Comparison of ENCODE assay signal across 7 mouse cellular contexts in the genomic region with DNA sequence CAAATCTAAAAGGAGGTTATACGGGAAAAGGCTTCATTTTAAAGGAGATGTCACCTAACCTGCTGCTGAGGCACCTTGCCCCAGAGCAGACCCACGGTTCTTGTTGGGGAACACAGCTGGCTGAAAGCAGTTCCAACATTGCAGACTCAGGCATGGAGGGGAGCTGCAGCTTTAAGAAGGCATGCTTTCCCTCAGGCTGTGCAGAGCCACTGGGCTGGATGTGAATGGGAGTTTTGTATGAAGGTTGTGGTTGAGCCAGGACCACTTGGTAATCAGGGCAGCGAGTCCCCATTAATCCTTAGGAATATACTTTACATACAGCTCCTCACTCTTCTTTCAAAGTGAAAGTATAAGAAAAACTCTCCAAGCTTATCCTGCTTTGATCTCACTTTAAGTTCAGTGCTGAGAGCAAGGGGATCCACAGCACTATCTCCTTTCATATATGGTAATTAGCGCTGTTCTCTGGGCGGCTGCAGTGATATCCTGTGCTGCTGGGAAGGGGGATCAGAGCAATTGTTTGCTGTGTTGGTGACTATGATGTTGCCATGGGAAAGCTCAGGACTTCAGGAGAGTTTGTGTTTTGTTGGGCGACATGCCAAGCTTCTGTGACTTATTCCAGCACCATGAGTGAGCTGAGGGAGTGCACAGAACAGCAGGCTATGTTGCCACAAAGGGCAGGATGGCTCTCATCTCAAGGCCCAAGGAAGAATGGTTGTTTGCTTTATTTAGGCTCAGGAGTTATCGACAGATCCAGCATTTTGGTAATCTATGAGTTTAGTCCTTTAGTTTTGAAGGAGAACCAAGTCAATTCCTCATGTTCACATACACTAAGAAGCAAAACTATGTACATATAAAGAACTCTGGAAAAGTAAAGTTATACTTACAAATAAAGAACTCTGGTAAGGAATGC. TPM values are rescaled to one million over a fixed set of nuclear protein-coding genes. Genes with fewer than 3 reads are reported as not detected.
DNase-seq lines count a peak whose midpoint lies in the region.

No protein-coding gene starts in this region.

- intact Hi-C loops in gastrocnemius, postnatal 14 days (cut with DNase I; ENCODE audit: low total_unique reads) = no loop called here

- DNase-seq in adrenal gland, adult 8-10 months = peak; percentile 61
- DNase-seq in embryo, embryonic 10 days (ENCODE audit: low spot score) = peak; percentile 65
- DNase-seq in gastrocnemius, postnatal 14 days = peak; percentile 55
- peak; percentile 62 for DNase-seq in induced T-regulatory cell, adult 2 months (ENCODE audit: low read depth)
- peak; percentile 20 to 34 for DNase-seq in left cerebral cortex, adult 18-20 months (ENCODE audit: low spot score in 2 of 2)
- peak; percentile 86 for DNase-seq in mesoderm, embryonic 11.5 days (ENCODE audit: low read depth, low spot score)
- DNase-seq in right cerebral cortex, postnatal 4 days = peak; percentile 62

RNA-seq across cellular contexts. Expression of a gene that starts 21.3 kb away (rescaled TPM):
- total RNA-seq in adrenal gland, adult 8-10 months (2022) = not detected
- not detected for total RNA-seq in gastrocnemius, postnatal 14 days (2021)
- not detected for total RNA-seq in left cerebral cortex, adult 18-20 months (2021)

Comparison
In these comparisons a context has a peak if more than half of its experiments do, and no peak if none do; other contexts are left out.
1. Peak in every context shown above with its lines: DNase-seq.
2. DNase-seq: peak in every context shown above with its lines; median percentile 86 in mesoderm, embryonic 11.5 days; 65 in embryo, embryonic 10 days; 62 in induced T-regulatory cell, adult 2 months; 62 in right cerebral cortex, postnatal 4 days; 61 in adrenal gland, adult 8-10 months; 55 in gastrocnemius, postnatal 14 days; 27 in left cerebral cortex, adult 18-20 months.